In the genomic region with DNA sequence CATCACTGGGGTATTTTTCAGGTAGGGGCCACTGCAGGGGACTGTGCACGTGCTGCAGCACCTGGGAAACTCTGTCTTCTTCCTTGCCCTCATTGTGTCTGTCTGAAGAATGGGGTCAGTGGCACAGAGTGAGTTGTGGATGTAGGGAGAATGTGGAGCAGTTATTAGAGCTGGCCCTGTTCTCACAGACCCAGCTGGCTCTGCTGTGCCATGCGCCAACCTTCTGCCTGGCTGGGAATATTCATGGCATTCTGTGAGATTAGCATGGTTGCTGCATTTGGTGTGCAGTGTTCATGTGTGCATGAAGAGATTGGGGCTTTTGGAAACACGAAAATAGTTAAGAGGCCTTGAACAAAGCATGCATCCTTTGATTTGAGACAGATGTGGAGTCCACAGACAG, we compare ENCODE assay signal across 31 mouse cellular contexts. TPM values are rescaled to one million over a fixed set of nuclear protein-coding genes. Genes with fewer than 3 reads are reported as not detected.
A peak's percentile ranks its signal among the peaks of the same experiment; 100 is the strongest.
DNase-seq lines count a peak whose midpoint lies in the region; ATAC-seq and TF ChIP-seq lines count a peak whose summit lies in the region.
"Had no signal": no experiment of that assay in that cellular context is flagged by ENCODE, and none has a peak within 500 bp of the region (broad histone marks: within the 10 kb centered on the region; RNA-seq: fewer than 3 reads in every experiment).

No protein-coding gene starts in this region.

- DNase-seq in forebrain, embryonic 14.5 days (ENCODE audit: low spot score), result no peak
- no peak for DNase-seq in hindbrain, embryonic 10.5 days (ENCODE audit: low spot score)
- DNase-seq in midbrain, postnatal 0 days (ENCODE audit: low spot score), result peak; percentile 18
- DNase-seq: adrenal gland, postnatal 25 days; B cell, adult 2 months; heart, adult 2 months; heart, postnatal 4 days; kidney, adult 8-10 months; kidney, postnatal 4 days; lung, adult 2 months; lung, postnatal 10 days; retina, postnatal 1 day; right cerebral cortex, postnatal 14 days; thymus, postnatal 4 days had no signal

- no peak overlapping the region for H3K27ac ChIP-seq in forebrain, embryonic 13.5 days
- H3K27ac ChIP-seq in forebrain, embryonic 14.5 days (ENCODE audit: low read depth, low read length), result no peak overlapping the region
- peak overlapping the region; percentile 25; the same call in 1 of the 2 replicates for H3K27ac ChIP-seq in hindbrain, embryonic 15.5 days (replicated peaks)
- H3K27ac ChIP-seq in hindbrain, embryonic 10.5 days, result no peak overlapping the region
- no peak overlapping the region for H3K27ac ChIP-seq in midbrain, postnatal 0 days (ENCODE audit: low read depth, low read length)
- H3K27ac ChIP-seq in midbrain, embryonic 16.5 days (ENCODE audit: low read length), result no peak overlapping the region
- no peak overlapping the region for H3K27ac ChIP-seq in liver, embryonic 12.5 days
- H3K27ac ChIP-seq: embryonic facial prominence, embryonic 10.5 days; embryonic facial prominence, embryonic 15.5 days; heart, adult 2 months; hindbrain, embryonic 14.5 days; intestine, embryonic 15.5 days; kidney, postnatal 0 days; limb, embryonic 10.5 days; limb, embryonic 15.5 days; liver, embryonic 14.5 days; macrophage; midbrain, embryonic 13.5 days; neural tube, embryonic 15.5 days had no signal

- no peak overlapping the region for H3K4me2 ChIP-seq in forebrain, embryonic 13.5 days
- H3K4me2 ChIP-seq in forebrain, embryonic 14.5 days (ENCODE audit: low read length), result no peak overlapping the region
- no peak overlapping the region for H3K4me2 ChIP-seq in hindbrain, embryonic 15.5 days
- H3K4me2 ChIP-seq in midbrain, postnatal 0 days (ENCODE audit: low read depth, low read length, poor library complexity, severe bottlenecking), result no peak overlapping the region
- H3K4me2 ChIP-seq in midbrain, embryonic 16.5 days (ENCODE audit: low read length), result no peak overlapping the region
- no peak overlapping the region for H3K4me2 ChIP-seq in liver, embryonic 12.5 days
- H3K4me2 ChIP-seq: embryonic facial prominence, embryonic 15.5 days; heart, embryonic 12.5 days; hindbrain, embryonic 14.5 days; intestine, embryonic 15.5 days; limb, embryonic 15.5 days; midbrain, embryonic 13.5 days; neural tube, embryonic 15.5 days had no signal

- H3K36me3 ChIP-seq in forebrain, embryonic 13.5 days (ENCODE audit: poor library complexity, severe bottlenecking), result no peaks in the 10 kb centered on the region
- H3K36me3 ChIP-seq in forebrain, embryonic 14.5 days (ENCODE audit: control insufficient read depth, insufficient read depth, low read length), result no peaks in the 10 kb centered on the region
- H3K36me3 ChIP-seq in hindbrain, embryonic 15.5 days, result no peaks in the 10 kb centered on the region
- H3K36me3 ChIP-seq in hindbrain, embryonic 10.5 days, result no peaks in the 10 kb centered on the region
- H3K36me3 ChIP-seq in midbrain, postnatal 0 days (ENCODE audit: insufficient read depth, low read length), result no peaks in the 10 kb centered on the region
- no peaks in the 10 kb centered on the region for H3K36me3 ChIP-seq in midbrain, embryonic 16.5 days (ENCODE audit: control insufficient read depth, insufficient read depth, low read length)
- H3K36me3 ChIP-seq in liver, embryonic 12.5 days, result no peaks in the 10 kb centered on the region
- H3K36me3 ChIP-seq: embryonic facial prominence, embryonic 10.5 days; embryonic facial prominence, embryonic 15.5 days; heart, embryonic 12.5 days; intestine, embryonic 15.5 days; limb, embryonic 10.5 days; limb, embryonic 15.5 days; midbrain, embryonic 13.5 days; neural tube, embryonic 15.5 days had no signal

- no peak overlapping the region for H3K9ac ChIP-seq in forebrain, embryonic 13.5 days
- no peak overlapping the region for H3K9ac ChIP-seq in forebrain, embryonic 14.5 days (ENCODE audit: low read length)
- H3K9ac ChIP-seq in hindbrain, embryonic 15.5 days, result no peak overlapping the region
- H3K9ac ChIP-seq in midbrain, postnatal 0 days (replicated peaks; ENCODE audit: low read length, poor library complexity, severe bottlenecking), result no peak overlapping the region
- no peak overlapping the region for H3K9ac ChIP-seq in midbrain, embryonic 16.5 days (ENCODE audit: low read depth, low read length)
- no peak overlapping the region for H3K9ac ChIP-seq in liver, embryonic 12.5 days
- H3K9ac ChIP-seq: embryonic facial prominence, embryonic 15.5 days; heart, embryonic 12.5 days; hindbrain, embryonic 14.5 days; intestine, embryonic 15.5 days; limb, embryonic 15.5 days; liver, embryonic 14.5 days; midbrain, embryonic 13.5 days; neural tube, embryonic 15.5 days had no signal

- no peaks in the 10 kb centered on the region for H3K27me3 ChIP-seq in forebrain, embryonic 13.5 days
- no peaks in the 10 kb centered on the region for H3K27me3 ChIP-seq in forebrain, embryonic 14.5 days (replicated peaks; ENCODE audit: control insufficient read depth, insufficient read depth, low read length)
- no peaks in the 10 kb centered on the region for H3K27me3 ChIP-seq in hindbrain, embryonic 15.5 days
- H3K27me3 ChIP-seq in hindbrain, embryonic 10.5 days (ENCODE audit: insufficient read depth, poor library complexity, severe bottlenecking), result no peaks in the 10 kb centered on the region
- H3K27me3 ChIP-seq in midbrain, postnatal 0 days (ENCODE audit: insufficient read depth, low read length), result no peaks in the 10 kb centered on the region
- H3K27me3 ChIP-seq in midbrain, embryonic 16.5 days (ENCODE audit: control insufficient read depth, insufficient read depth, low read depth, low read length), result no peaks in the 10 kb centered on the region
- H3K27me3 ChIP-seq in liver, embryonic 12.5 days (replicated peaks), result no peaks in the 10 kb centered on the region
- H3K27me3 ChIP-seq: embryonic facial prominence, embryonic 15.5 days; intestine, embryonic 15.5 days; limb, embryonic 15.5 days; midbrain, embryonic 13.5 days; neural tube, embryonic 15.5 days had no signal

- no peaks in the 10 kb centered on the region for H3K9me3 ChIP-seq in forebrain, embryonic 13.5 days (replicated peaks)
- H3K9me3 ChIP-seq in forebrain, embryonic 14.5 days (replicated peaks; ENCODE audit: control insufficient read depth, low read length), result no peaks in the 10 kb centered on the region
- no peaks in the 10 kb centered on the region for H3K9me3 ChIP-seq in hindbrain, embryonic 15.5 days
- H3K9me3 ChIP-seq in hindbrain, embryonic 10.5 days, result no peaks in the 10 kb centered on the region
- no peaks in the 10 kb centered on the region for H3K9me3 ChIP-seq in midbrain, postnatal 0 days (ENCODE audit: low read length)
- H3K9me3 ChIP-seq in midbrain, embryonic 16.5 days (replicated peaks; ENCODE audit: control insufficient read depth, low read length, poor library complexity, severe bottlenecking), result no peaks in the 10 kb centered on the region
- no peaks in the 10 kb centered on the region for H3K9me3 ChIP-seq in liver, embryonic 12.5 days (replicated peaks)
- H3K9me3 ChIP-seq: embryonic facial prominence, embryonic 10.5 days; embryonic facial prominence, embryonic 15.5 days; heart, embryonic 12.5 days; intestine, embryonic 15.5 days; limb, embryonic 10.5 days; limb, embryonic 15.5 days; midbrain, embryonic 13.5 days; neural tube, embryonic 15.5 days had no signal

- peak; percentile 5; the same call in 1 of the 2 replicates for ATAC-seq in forebrain, embryonic 13.5 days
- no peak for ATAC-seq in forebrain, embryonic 14.5 days
- no peak for ATAC-seq in hindbrain, embryonic 15.5 days (ENCODE audit: low FRiP score, low read depth)
- ATAC-seq in midbrain, postnatal 0 days (ENCODE audit: low FRiP score), result no peak
- ATAC-seq in midbrain, embryonic 16.5 days, result no peak
- ATAC-seq in liver, embryonic 12.5 days, result no peak
- ATAC-seq: intestine, embryonic 15.5 days; midbrain, embryonic 13.5 days had no signal

- WGBS in forebrain, embryonic 13.5 days, result 83% methylated on average over 3 of the region's 3 CpGs
- 84% methylated on average over 3 of the region's 3 CpGs for WGBS in forebrain, embryonic 14.5 days
- 77% methylated on average over 3 of the region's 3 CpGs for WGBS in hindbrain, embryonic 15.5 days
- WGBS in hindbrain, embryonic 10.5 days, result 83% methylated on average over 3 of the region's 3 CpGs
- WGBS in midbrain, postnatal 0 days, result 81% methylated on average over 3 of the region's 3 CpGs
- 80% methylated on average over 3 of the region's 3 CpGs for WGBS in midbrain, embryonic 16.5 days
- 60% methylated on average over 3 of the region's 3 CpGs for WGBS in liver, embryonic 12.5 days (ENCODE audit: insufficient replicate concordance)

- H3K4me3 ChIP-seq in forebrain, embryonic 13.5 days, result no peak overlapping the region
- H3K4me3 ChIP-seq in forebrain, embryonic 14.5 days (ENCODE audit: low read depth, low read length), result no peak overlapping the region
- H3K4me3 ChIP-seq in hindbrain, embryonic 15.5 days, result no peak overlapping the region
- H3K4me3 ChIP-seq in hindbrain, embryonic 10.5 days, result no peak overlapping the region
- no peak overlapping the region for H3K4me3 ChIP-seq in midbrain, postnatal 0 days (ENCODE audit: low read depth, low read length)
- no peak overlapping the region for H3K4me3 ChIP-seq in midbrain, embryonic 16.5 days (ENCODE audit: low read depth, low read length)
- H3K4me3 ChIP-seq in liver, embryonic 12.5 days, result no peak overlapping the region
- H3K4me3 ChIP-seq: embryonic facial prominence, embryonic 10.5 days; embryonic facial prominence, embryonic 15.5 days; heart, adult 2 months; heart, embryonic 12.5 days; intestine, embryonic 15.5 days; limb, embryonic 10.5 days; limb, embryonic 15.5 days; midbrain, embryonic 13.5 days; neural tube, embryonic 15.5 days had no signal

- no peaks in the 10 kb centered on the region for H3K4me1 ChIP-seq in forebrain, embryonic 13.5 days
- H3K4me1 ChIP-seq in forebrain, embryonic 14.5 days (ENCODE audit: control insufficient read depth, insufficient read depth, low read length), result no peaks in the 10 kb centered on the region
- H3K4me1 ChIP-seq in hindbrain, embryonic 15.5 days (replicated peaks), result peaks cover 33% of the 10 kb centered on the region
- peaks cover 21% of the 10 kb centered on the region for H3K4me1 ChIP-seq in hindbrain, embryonic 10.5 days (replicated peaks)
- no peaks in the 10 kb centered on the region for H3K4me1 ChIP-seq in midbrain, postnatal 0 days (ENCODE audit: insufficient read depth, low read length)
- peaks cover 2% of the 10 kb centered on the region; the same call in 1 of the 2 replicates for H3K4me1 ChIP-seq in midbrain, embryonic 16.5 days (ENCODE audit: control insufficient read depth, insufficient read depth, low read length)
- no peaks in the 10 kb centered on the region for H3K4me1 ChIP-seq in liver, embryonic 12.5 days
- H3K4me1 ChIP-seq: intestine, embryonic 15.5 days; limb, embryonic 15.5 days had no signal

- TF ChIP-seq CTCF in midbrain, postnatal 0 days (IDR thresholded peaks at IDR 0.05), result no peak

RNA-seq across cellular contexts. Expression of a gene that starts 10.3 kb away (rescaled TPM):
- polyA plus RNA-seq in forebrain, embryonic 13.5 days (2015; fragmentation: Nextera tagmentation; extraction: Ambion mirVana), result 1.6 and 1.9 TPM in 2 replicates
- 5.0 and 7.9 TPM in 2 replicates for polyA plus RNA-seq in forebrain, embryonic 14.5 days (2014; fragmentation: Nextera tagmentation; extraction: Ambion mirVana)
- 12.3 and 12.8 TPM in 2 replicates for polyA plus RNA-seq in hindbrain, embryonic 15.5 days (2015; fragmentation: Nextera tagmentation; extraction: Ambion mirVana)
- polyA plus RNA-seq in hindbrain, embryonic 10.5 days (2016; fragmentation: Nextera tagmentation; extraction: Ambion mirVana), result 1.1 and 1.4 TPM in 2 replicates
- 140 and 142 TPM in 2 replicates for total RNA-seq in midbrain, postnatal 0 days (2014; rRNA removed)
- 12.2 and 12.6 TPM in 2 replicates for polyA plus RNA-seq in midbrain, postnatal 0 days (2015; fragmentation: Nextera tagmentation; extraction: Ambion mirVana)
- polyA plus RNA-seq in midbrain, embryonic 16.5 days (2015; fragmentation: Nextera tagmentation; extraction: Ambion mirVana), result 9.9 and 10.9 TPM in 2 replicates
- 0.30 and 0.42 TPM in 2 replicates for polyA plus RNA-seq in liver, embryonic 12.5 days (2016; fragmentation: Nextera tagmentation; extraction: Ambion mirVana)
- total RNA-seq: megakaryocyte-erythroid progenitor cell, adult 5-6 weeks had no signal
- polyA plus RNA-seq: macrophage had no signal
